Mouse (Mus musculus): ENCODE measurements at regions not wholly inside any gene's neighbourhood (a gene's known extent, or its start where the extent isn't known, plus 50 kb on each side); places are given as distances from the start of the nearest gene placed in this dataset.

DNA sequence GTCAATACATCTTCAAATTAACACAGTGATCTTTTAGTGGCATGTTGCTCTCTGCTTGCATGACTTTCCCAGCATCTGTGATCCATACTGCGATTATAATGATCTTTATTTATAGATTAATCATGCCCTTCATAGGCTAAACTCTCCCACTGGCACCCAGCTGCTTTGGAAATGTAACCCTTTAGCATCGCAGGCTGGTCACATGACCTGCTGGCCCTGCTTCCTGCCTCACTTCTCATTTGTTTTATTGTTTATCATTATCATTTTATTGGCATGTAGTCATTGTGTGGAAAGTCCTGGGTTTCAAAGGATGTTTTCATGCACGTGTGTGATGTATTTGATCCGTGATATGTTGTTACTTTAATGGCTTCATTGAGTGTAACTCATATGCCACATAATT lies 384.4 kb upstream of the Pmfbp1 start:
- TF ChIP-seq CTCF (IDR thresholded peaks at IDR 0.05; ENCODE audit: borderline replicate concordance, insufficient read depth, low read length) = no peak
- no peak for TF ChIP-seq POLR2A (IDR thresholded peaks at IDR 0.05; ENCODE audit: low read depth, low read length)
